Mouse (Mus musculus): ENCODE measurements around the gene Taar7a. TPM values are rescaled to one million over a fixed set of nuclear protein-coding genes. Genes with fewer than 3 reads are reported as not detected.

Taar7a gene
- not detected in 2 replicates for polyA plus RNA-seq (2012)

- TF ChIP-seq GATA1 (IDR thresholded peaks at IDR 0.05; ENCODE audit: low read length): no peak
These were observed at the start of gene Taar7a for GRCm38 (mm10) chr10:23993381-23993780. Taar7a (minus strand) TSS chr10:23993481.

- no peak for TF ChIP-seq GATA1 (IDR thresholded peaks at IDR 0.05; ENCODE audit: low read length)
These were observed 47.0 kb upstream of the Taar7a start for GRCm38 (mm10) chr10:24040120-24040869.

GRCm38 (mm10) chr10:24037314-24037713 is 44.0 kb upstream of the Taar7a start, which contains the start of gene Taar7e:
Taar7e (plus strand) TSS chr10:24037614.
- TF ChIP-seq GATA1 (IDR thresholded peaks at IDR 0.05; ENCODE audit: low read length): no peak

- no peak for TF ChIP-seq GATA1 (IDR thresholded peaks at IDR 0.05; ENCODE audit: low read length)
These were observed 38.1 kb upstream of the Taar7a start for GRCm38 (mm10) chr10:24031347-24031746.

- no peak for TF ChIP-seq GATA1 (IDR thresholded peaks at IDR 0.05; ENCODE audit: low read length)
These were observed 33.6 kb upstream of the Taar7a start, which contains the start of gene Taar7d for GRCm38 (mm10) chr10:24026922-24027321. Taar7d (plus strand) TSS chr10:24027222.

- TF ChIP-seq GATA1 (IDR thresholded peaks at IDR 0.05; ENCODE audit: low read length): no peak
These were observed 14.9 kb upstream of the Taar7a start for GRCm38 (mm10) chr10:24008143-24008542.

GRCm38 (mm10) chr10:24007034-24007433 is 13.8 kb upstream of the Taar7a start:
- TF ChIP-seq GATA1 (IDR thresholded peaks at IDR 0.05; ENCODE audit: low read length): no peak

GRCm38 (mm10) chr10:24006442-24006841 is 13.2 kb upstream of the Taar7a start:
- no peak for TF ChIP-seq GATA1 (IDR thresholded peaks at IDR 0.05; ENCODE audit: low read length)

- TF ChIP-seq GATA1 (IDR thresholded peaks at IDR 0.05; ENCODE audit: low read length): no peak
These were observed 6.4 kb upstream of the Taar7a start, which contains the start of gene Taar7b for GRCm38 (mm10) chr10:23999639-24000038. Taar7b (plus strand) TSS chr10:23999939.

- TF ChIP-seq GATA1 (IDR thresholded peaks at IDR 0.05; ENCODE audit: low read length): no peak
These were observed 6.9 kb downstream of the Taar7a start for GRCm38 (mm10) chr10:23986419-23986818.

- TF ChIP-seq GATA1 (IDR thresholded peaks at IDR 0.05; ENCODE audit: low read length): no peak
These were observed 7.7 kb downstream of the Taar7a start, which contains the start of gene Taar6 for GRCm38 (mm10) chr10:23985546-23985945. Taar6 (minus strand) TSS chr10:23985646.

GRCm38 (mm10) chr10:23978901-23979705 is 14.2 kb downstream of the Taar7a start:
- TF ChIP-seq GATA1 (IDR thresholded peaks at IDR 0.05; ENCODE audit: low read length): no peak

GRCm38 (mm10) chr10:23977958-23978357 is 15.3 kb downstream of the Taar7a start:
- TF ChIP-seq GATA1 (IDR thresholded peaks at IDR 0.05; ENCODE audit: low read length): no peak

GRCm38 (mm10) chr10:23971256-23971655 is 22.0 kb downstream of the Taar7a start:
- TF ChIP-seq GATA1 (IDR thresholded peaks at IDR 0.05; ENCODE audit: low read length): no peak

GRCm38 (mm10) chr10:23970656-23971165 is 22.6 kb downstream of the Taar7a start, which contains the start of gene Taar5:
Taar5 (plus strand) TSS chr10:23970706.
- no peak for TF ChIP-seq GATA1 (IDR thresholded peaks at IDR 0.05; ENCODE audit: low read length)
